ENCODE assay signal across 31 mouse cellular contexts in the genomic region with DNA sequence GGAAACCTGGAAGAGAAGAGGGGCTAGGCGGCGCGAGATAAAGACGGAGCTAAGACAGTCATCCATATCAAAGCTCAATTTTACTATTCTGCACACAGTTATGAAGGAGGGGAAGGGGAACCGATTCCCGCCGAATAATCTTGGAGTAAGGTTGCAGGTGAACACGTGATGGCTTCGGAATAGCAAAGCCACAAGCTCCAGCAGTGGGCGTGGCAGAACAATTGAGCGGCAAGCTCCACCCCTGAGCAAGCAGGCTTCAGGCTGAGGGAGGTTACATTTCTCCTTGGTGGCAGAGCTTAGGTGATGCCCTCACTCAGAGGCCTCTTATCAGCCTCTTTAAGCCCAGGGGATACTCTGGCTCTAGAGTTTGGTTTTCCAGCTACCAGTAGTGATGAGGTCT. TPM values are rescaled to one million over a fixed set of nuclear protein-coding genes. Genes with fewer than 3 reads are reported as not detected.
DNase-seq lines count a peak whose midpoint lies in the region; ATAC-seq and TF ChIP-seq lines count a peak whose summit lies in the region.
"Had no signal": no experiment of that assay in that cellular context is flagged by ENCODE, and none has a peak within 500 bp of the region (broad histone marks: within the 10 kb centered on the region; RNA-seq: fewer than 3 reads in every experiment).

No protein-coding gene starts in this region.

- peak overlapping the region; percentile 11 to 42; a peak in 2 of 4 replicates for H3K4me3 ChIP-seq in ES-E14 (ENCODE audit: insufficient read depth in 1 of 2, low read depth in 1 of 2, low read length in 2 of 2, poor library complexity in 1 of 2, severe bottlenecking in 1 of 2)
- H3K4me3 ChIP-seq in forebrain, embryonic 11.5 days (ENCODE audit: low read depth, low read length): no peak overlapping the region
- H3K4me3 ChIP-seq in forebrain, embryonic 13.5 days: no peak overlapping the region
- H3K4me3 ChIP-seq in embryonic facial prominence, embryonic 10.5 days: no peak overlapping the region

- H3K9me3 ChIP-seq in ES-E14 (ENCODE audit: control insufficient read depth, insufficient read depth, low read depth, low read length): no peaks in the 10 kb centered on the region
- no peaks in the 10 kb centered on the region; the same call in 1 of the 2 replicates for H3K9me3 ChIP-seq in forebrain, embryonic 11.5 days (ENCODE audit: control insufficient read depth, low read length)
- H3K9me3 ChIP-seq in forebrain, embryonic 13.5 days (replicated peaks): peaks cover 6% of the 10 kb centered on the region
- peaks cover 12% of the 10 kb centered on the region for H3K9me3 ChIP-seq in embryonic facial prominence, embryonic 10.5 days
- H3K9me3 ChIP-seq: G1E had no signal

- H3K4me1 ChIP-seq in ES-E14 (ENCODE audit: control insufficient read depth in 2 of 2, insufficient read depth in 2 of 2, low read length in 2 of 2, poor library complexity in 1 of 2): no peaks in the 10 kb centered on the region; a peak in 1 of 4 replicates
- no peaks in the 10 kb centered on the region for H3K4me1 ChIP-seq in forebrain, embryonic 11.5 days (replicated peaks; ENCODE audit: control insufficient read depth, insufficient read depth, low read length)
- H3K4me1 ChIP-seq in forebrain, embryonic 13.5 days: no peaks in the 10 kb centered on the region
- H3K4me1 ChIP-seq in embryonic facial prominence, embryonic 10.5 days: no peaks in the 10 kb centered on the region

- ATAC-seq in forebrain, embryonic 11.5 days (replicated peaks; ENCODE audit: low FRiP score): no peak
- ATAC-seq in forebrain, embryonic 13.5 days: no peak
- ATAC-seq: activated CD4-positive, CD25-positive, alpha-beta regulatory T cell, adult 4 months; CD4-positive, CD25-positive, alpha-beta regulatory T cell, adult 4 months; Patski had no signal

- DNase-seq in ES-CJ7 (ENCODE audit: low read depth, low spot score): peak; percentile 64
- DNase-seq in ES-E14 (ENCODE audit: low read depth, low spot score): no peak
- peak; percentile 87 for DNase-seq in R1 (ENCODE audit: low read depth, low spot score)
- peak; percentile 69 for DNase-seq in ZHBTc4 (ENCODE audit: low read depth, low spot score)
- DNase-seq in forebrain, embryonic 11.5 days (ENCODE audit: low spot score): no peak
- DNase-seq in embryonic facial prominence, embryonic 10.5 days (ENCODE audit: low spot score): no peak
- no peak for DNase-seq in urinary bladder, postnatal 25 days (ENCODE audit: low spot score)
- DNase-seq: adrenal gland, adult 2 months; adrenal gland, adult 8-10 months; adrenal gland, postnatal 10 days; adrenal gland, postnatal 14 days; adrenal gland, postnatal 25 days; adrenal gland, postnatal 36 days; B cell, adult 2 months; cerebellum, adult 11 months; cerebellum, adult 11-12 months; cerebellum, adult 18-20 months; cerebellum, adult 2 months; cerebellum, adult 8-10 months; cerebellum, adult 9-10 months had no signal

- no peak overlapping the region for H3K4me2 ChIP-seq in forebrain, embryonic 11.5 days (ENCODE audit: low read depth, low read length, severe bottlenecking)
- no peak overlapping the region for H3K4me2 ChIP-seq in forebrain, embryonic 13.5 days

- in situ Hi-C loops in ES-E14 (cut with MboI; ENCODE audit: low sequenced_read_pairs in 2 of 2, unreplicated experiment in 2 of 2): no loop called here

- H3K36me3 ChIP-seq in ES-E14 (ENCODE audit: control insufficient read depth, insufficient read depth, low read length, poor library complexity, severe bottlenecking): no peaks in the 10 kb centered on the region
- no peaks in the 10 kb centered on the region for H3K36me3 ChIP-seq in forebrain, embryonic 11.5 days (ENCODE audit: control insufficient read depth, insufficient read depth, low read length)
- no peaks in the 10 kb centered on the region for H3K36me3 ChIP-seq in forebrain, embryonic 13.5 days (ENCODE audit: poor library complexity, severe bottlenecking)
- H3K36me3 ChIP-seq in embryonic facial prominence, embryonic 10.5 days (replicated peaks): no peaks in the 10 kb centered on the region
- H3K36me3 ChIP-seq: G1E had no signal

- WGBS in forebrain, embryonic 11.5 days: 89% methylated on average over 11 of the region's 11 CpGs
- 91% methylated on average over 11 of the region's 11 CpGs for WGBS in forebrain, embryonic 13.5 days
- WGBS in embryonic facial prominence, embryonic 10.5 days: 91% methylated on average over 11 of the region's 11 CpGs

- H3K27me3 ChIP-seq in forebrain, embryonic 11.5 days (ENCODE audit: control insufficient read depth, insufficient read depth, low read length): no peaks in the 10 kb centered on the region
- H3K27me3 ChIP-seq in forebrain, embryonic 13.5 days: no peaks in the 10 kb centered on the region
- no peaks in the 10 kb centered on the region for H3K27me3 ChIP-seq in embryonic facial prominence, embryonic 10.5 days (replicated peaks; ENCODE audit: low read depth, poor library complexity, severe bottlenecking)
- H3K27me3 ChIP-seq: Patski had no signal

- peak overlapping the region; percentile 13; the same call in 1 of the 2 replicates for H3K9ac ChIP-seq in ES-E14 (ENCODE audit: insufficient read depth, low read depth, low read length, poor library complexity, severe bottlenecking)
- H3K9ac ChIP-seq in forebrain, embryonic 11.5 days (ENCODE audit: low read length): no peak overlapping the region
- no peak overlapping the region for H3K9ac ChIP-seq in forebrain, embryonic 13.5 days

- no peak overlapping the region for H3K27ac ChIP-seq in ES-E14 (ENCODE audit: insufficient read depth, low read depth, low read length, poor library complexity, severe bottlenecking)
- no peak overlapping the region for H3K27ac ChIP-seq in forebrain, embryonic 11.5 days (ENCODE audit: low read depth, low read length)
- no peak overlapping the region for H3K27ac ChIP-seq in forebrain, embryonic 13.5 days
- H3K27ac ChIP-seq in embryonic facial prominence, embryonic 10.5 days (replicated peaks): no peak overlapping the region

TF ChIP-seq in ES-E14, 5 proteins besides CTCF, POLR2A, EP300 and RAD21:
- TF ChIP-seq ZNF384 (IDR thresholded peaks at IDR 0.05; ENCODE audit: low read depth, low read length) (no peak), HCFC1 (IDR thresholded peaks at IDR 0.05; ENCODE audit: borderline replicate concordance, insufficient read depth, low read length) (no peak), CHD2 (IDR thresholded peaks at IDR 0.05; ENCODE audit: low read depth, low read length) (no peak), MAFK (IDR thresholded peaks at IDR 0.05; ENCODE audit: insufficient read depth, low read depth, low read length) (no peak), ZC3H11A (IDR thresholded peaks at IDR 0.05; ENCODE audit: borderline replicate concordance, low read depth, low read length) (no peak)

RNA-seq across cellular contexts. Expression of a gene that starts 24.8 kb away (rescaled TPM):
- 1.1 and 1.7 TPM in 2 replicates for total RNA-seq in ES-E14 (2012; rRNA removed)
- polyA plus RNA-seq in forebrain, embryonic 11.5 days (2014; fragmentation: Nextera tagmentation; extraction: Ambion mirVana): not detected in 2 replicates
- polyA plus RNA-seq in forebrain, embryonic 13.5 days (2015; fragmentation: Nextera tagmentation; extraction: Ambion mirVana): not detected in 2 replicates
- not detected in 2 replicates for polyA plus RNA-seq in embryonic facial prominence, embryonic 10.5 days (2016; fragmentation: Nextera tagmentation; extraction: Ambion mirVana)
- total RNA-seq: adrenal gland, adult 18-20 months; adrenal gland, adult 2 months; adrenal gland, adult 8-10 months; adrenal gland, postnatal 10 days; adrenal gland, postnatal 14 days; adrenal gland, postnatal 25 days; adrenal gland, postnatal 36 days; adrenal gland, postnatal 4 days; CH12.LX; MEL had no signal
- polyA plus RNA-seq: activated CD4-positive, CD25-positive, alpha-beta regulatory T cell, adult 4 months; adrenal gland, adult 2 months; brain, embryonic 14.5 days; C2C12; CD4-positive, CD25-positive, alpha-beta regulatory T cell, adult 4 months; cerebellum, adult 2 months; G1E; Patski had no signal

RNA-seq across cellular contexts. Expression of a gene that starts 45.9 kb away (rescaled TPM):
- total RNA-seq in ES-E14 (2012; rRNA removed): not detected in 2 replicates
- 0.09 TPM in 1 of 2 replicates, not detected in the other for polyA plus RNA-seq in forebrain, embryonic 11.5 days (2014; fragmentation: Nextera tagmentation; extraction: Ambion mirVana)
- polyA plus RNA-seq in forebrain, embryonic 13.5 days (2015; fragmentation: Nextera tagmentation; extraction: Ambion mirVana): 0.15 and 0.18 TPM in 2 replicates
- 0.05 TPM in 1 of 2 replicates, not detected in the other for polyA plus RNA-seq in embryonic facial prominence, embryonic 10.5 days (2016; fragmentation: Nextera tagmentation; extraction: Ambion mirVana)
- total RNA-seq: adrenal gland, adult 18-20 months; adrenal gland, adult 2 months; adrenal gland, adult 8-10 months; adrenal gland, postnatal 10 days; adrenal gland, postnatal 14 days; adrenal gland, postnatal 25 days; adrenal gland, postnatal 36 days; adrenal gland, postnatal 4 days; MEL had no signal
- polyA plus RNA-seq: activated CD4-positive, CD25-positive, alpha-beta regulatory T cell, adult 4 months; adrenal gland, adult 2 months; C2C12; CD4-positive, CD25-positive, alpha-beta regulatory T cell, adult 4 months; cerebellum, adult 2 months; G1E; Patski had no signal

Comparison
In these comparisons a context has a peak if more than half of its experiments do, and no peak if none do; other contexts are left out.
1. DNase-seq: peak in ES-CJ7 (single experiment), R1 (single experiment) and ZHBTc4 (single experiment); none in ES-E14 (single experiment), forebrain, embryonic 11.5 days (single experiment), embryonic facial prominence, embryonic 10.5 days (single experiment) and urinary bladder, postnatal 25 days (single experiment).
2. H3K4me3 ChIP-seq: peak in ES-E14 (2 of 2); none in forebrain, embryonic 11.5 days (single experiment), forebrain, embryonic 13.5 days (single experiment) and embryonic facial prominence, embryonic 10.5 days (single experiment).